Mouse (Mus musculus) liver, adult (tissue): ENCODE measurements around the gene Tmem44.

Experiments
- GATA4 ChIP-seq: IDR thresholded peaks from 2 replicates; pipeline ENCODE4 v1.6.1; 2014; ENCODE audit warnings: mild to moderate bottlenecking, low read length; ENCODE audit not compliant: insufficient replicate concordance

The Tmem44 gene

GRCm38 (mm10) chr16:30571378-30571777 is 20.7 kb upstream of the Tmem44 start:
- no peak for TF ChIP-seq GATA4

- no peak for TF ChIP-seq GATA4
Observed at GRCm38 (mm10) chr16:30570173-30570572, 19.5 kb upstream of the Tmem44 start.

GRCm38 (mm10) chr16:30565631-30566030 is 15.0 kb upstream of the Tmem44 start:
- no peak for TF ChIP-seq GATA4

GRCm38 (mm10) chr16:30560601-30561000 is 10.0 kb upstream of the Tmem44 start:
- no peak for TF ChIP-seq GATA4

GRCm38 (mm10) chr16:30559312-30559992 is 8.8 kb upstream of the Tmem44 start:
- no peak for TF ChIP-seq GATA4

GRCm38 (mm10) chr16:30554109-30554508 is 3.5 kb upstream of the Tmem44 start:
- no peak for TF ChIP-seq GATA4

- peak; percentile 73; the same call in 1 of the 2 replicates for TF ChIP-seq GATA4
Observed at GRCm38 (mm10) chr16:30552621-30553338, 2.1 kb upstream of the Tmem44 start.

- TF ChIP-seq GATA4: no peak; the same call in 1 of the 2 replicates
Observed at GRCm38 (mm10) chr16:30549966-30550747, 485 bp downstream of the Tmem44 start.

- no peak for TF ChIP-seq GATA4
Observed at GRCm38 (mm10) chr16:30549516-30549915, 1.1 kb downstream of the Tmem44 start.

- TF ChIP-seq GATA4: no peak
Observed at GRCm38 (mm10) chr16:30548291-30548690, 2.4 kb downstream of the Tmem44 start.

GRCm38 (mm10) chr16:30544693-30545092 is 5.9 kb downstream of the Tmem44 start:
- TF ChIP-seq GATA4: no peak

GRCm38 (mm10) chr16:30543386-30543785 is 7.3 kb downstream of the Tmem44 start:
- no peak for TF ChIP-seq GATA4

GRCm38 (mm10) chr16:30542826-30543225 is 7.8 kb downstream of the Tmem44 start:
- TF ChIP-seq GATA4: peak; percentile 71; the same call in 1 of the 2 replicates

GRCm38 (mm10) chr16:30540107-30541001 is 10.3 kb downstream of the Tmem44 start:
- TF ChIP-seq GATA4: no peak

- no peak for TF ChIP-seq GATA4
Observed at GRCm38 (mm10) chr16:30539433-30539832, 11.2 kb downstream of the Tmem44 start.
